Mouse (Mus musculus) stomach, embryonic 16.5 days (tissue): ENCODE measurements around the gene Mprip. TPM values are rescaled to one million over a fixed set of nuclear protein-coding genes. Genes with fewer than 3 reads are reported as not detected.

Experiments
- ATAC-seq: fragments of 200-750 bp; cut with Nextera tagmentation; 2 replicates; pipeline ENCODE4 v1.8.0; 2017; ENCODE audit warnings: moderate number of reproducible peaks, moderate TSS enrichment; ENCODE audit not compliant: insufficient read depth, low FRiP score
- H3K27ac ChIP-seq: fragments of 300-500 bp; sonication (generic); 2 replicates; pipeline ENCODE4 v1.5.1; 2014; ENCODE audit warnings: low read length
- H3K27me3 ChIP-seq: fragments of 300-500 bp; sonication (generic); 2 replicates; pipeline ENCODE4 v1.6.1; 2014; ENCODE audit warnings: low read length, control low read depth, mixed read lengths; ENCODE audit not compliant: control insufficient read depth, insufficient read depth
- H3K36me3 ChIP-seq: fragments of 300-500 bp; sonication (generic); 2 replicates; pipeline ENCODE4 v1.6.1; 2014; ENCODE audit warnings: low read length; ENCODE audit not compliant: control insufficient read depth, insufficient read depth
- H3K4me1 ChIP-seq: fragments of 300-500 bp; sonication (generic); 2 replicates; pipeline ENCODE4 v1.6.1; 2014; ENCODE audit warnings: low read length, control low read depth, mixed read lengths; ENCODE audit not compliant: control insufficient read depth, insufficient read depth
- H3K4me2 ChIP-seq: fragments of 300-500 bp; sonication (generic); 2 replicates; pipeline ENCODE4 v1.6.1; 2014; ENCODE audit warnings: low read depth, low read length, mixed read lengths
- H3K4me3 ChIP-seq: fragments of 300-500 bp; sonication (generic); replicated peaks from 2 replicates; pipeline ENCODE4 v1.5.1; 2014; ENCODE audit warnings: mild to moderate bottlenecking, low read length
- H3K9ac ChIP-seq: fragments of 300-500 bp; sonication (generic); 2 replicates; pipeline ENCODE4 v1.6.1; 2014; ENCODE audit warnings: low read length
- H3K9me3 ChIP-seq: fragments of 300-500 bp; sonication (generic); replicated peaks from 2 replicates; pipeline ENCODE4 v1.6.1; 2016; ENCODE audit warnings: low read length, control low read depth; ENCODE audit not compliant: control insufficient read depth
- WGBS: fragments of 180-500 bp; shearing (Covaris S2); extraction: QIAGEN DNeasy Blood & Tissue Kit; methylation state at CpG from one replicate; pipeline ENCODE4 v1.1.7; 2014; 5-methylcytosine and 5-hydroxymethylcytosine counted together
- polyA plus RNA-seq: library from polyadenylated mRNA; unstranded; fragments of >200 nt; fragmentation: Nextera tagmentation; extraction: Ambion mirVana; gene quantifications from 2 replicates; pipeline ENCODE4 v1.2.1, GENCODE M21; 2015

The Mprip gene
- polyA plus RNA-seq, 1 experiment from 2014 or later: 46.7 TPM

- Histone ChIP-seq H3K27ac (peak overlapping the region; percentile 12; the same call in 1 of the 2 replicates), H3K4me2 (no peak overlapping the region), H3K9ac (no peak overlapping the region), H3K36me3 (no peaks in the 10 kb centered on the region), H3K4me3 (no peak overlapping the region), H3K27me3 (no peaks in the 10 kb centered on the region), H3K4me1 (0 out of 2 replicates have a peak, but pooled peaks cover 2% of the 10 kb centered on the region), H3K9me3 (no peaks in the 10 kb centered on the region)
- ATAC-seq: peak; percentile 17; the same call in 1 of the 2 replicates
- 77% methylated on average over 8 of the region's 8 CpGs for WGBS
These were observed 18.7 kb upstream of the Mprip start for GRCm38 (mm10) chr11:59642420-59642819.

- no peak overlapping the region for H3K4me2 ChIP-seq
- H3K27me3 ChIP-seq: no peaks in the 10 kb centered on the region
- H3K36me3 ChIP-seq: no peaks in the 10 kb centered on the region
- WGBS: 49% methylated on average over 7 of the region's 7 CpGs
- 0 out of 2 replicates have a peak, but pooled peaks cover 2% of the 10 kb centered on the region for H3K4me1 ChIP-seq
- H3K9me3 ChIP-seq: no peaks in the 10 kb centered on the region
- no peak for ATAC-seq
- H3K4me3 ChIP-seq: no peak overlapping the region
- H3K9ac ChIP-seq: no peak overlapping the region
- H3K27ac ChIP-seq: no peak overlapping the region
These were observed 16.1 kb upstream of the Mprip start for GRCm38 (mm10) chr11:59645036-59645435.

GRCm38 (mm10) chr11:59649058-59649457 lies 12.0 kb upstream of the Mprip start:
- no peaks in the 10 kb centered on the region for H3K27me3 ChIP-seq
- H3K9me3 ChIP-seq: no peaks in the 10 kb centered on the region
- H3K4me2 ChIP-seq: no peak overlapping the region
- H3K27ac ChIP-seq: no peak overlapping the region
- H3K4me1 ChIP-seq: no peaks in the 10 kb centered on the region
- no peak overlapping the region for H3K9ac ChIP-seq
- no peak for ATAC-seq
- no peaks in the 10 kb centered on the region for H3K36me3 ChIP-seq
- H3K4me3 ChIP-seq: no peak overlapping the region
- WGBS: 59% methylated on average over 4 of the region's 4 CpGs

- Histone ChIP-seq H3K9me3 (no peaks in the 10 kb centered on the region), H3K4me1 (no peaks in the 10 kb centered on the region), H3K27ac (no peak overlapping the region), H3K4me2 (no peak overlapping the region), H3K4me3 (no peak overlapping the region), H3K9ac (no peak overlapping the region), H3K27me3 (no peaks in the 10 kb centered on the region), H3K36me3 (no peaks in the 10 kb centered on the region)
- no peak for ATAC-seq
- 74% methylated on average over 2 of the region's 2 CpGs for WGBS
These were observed 8.1 kb upstream of the Mprip start for GRCm38 (mm10) chr11:59653003-59653402.

GRCm38 (mm10) chr11:59653547-59653946 lies 7.6 kb upstream of the Mprip start:
- Histone ChIP-seq H3K4me2 (no peak overlapping the region), H3K9me3 (no peaks in the 10 kb centered on the region), H3K36me3 (no peaks in the 10 kb centered on the region), H3K4me3 (no peak overlapping the region), H3K9ac (no peak overlapping the region), H3K4me1 (no peaks in the 10 kb centered on the region), H3K27ac (no peak overlapping the region), H3K27me3 (no peaks in the 10 kb centered on the region)
- no peak for ATAC-seq
- WGBS: 81% methylated on average over 2 of the region's 2 CpGs

- Histone ChIP-seq H3K9me3 (no peaks in the 10 kb centered on the region), H3K27me3 (no peaks in the 10 kb centered on the region), H3K9ac (no peak overlapping the region), H3K4me2 (no peak overlapping the region), H3K27ac (peak overlapping the region; percentile 53), H3K4me1 (no peaks in the 10 kb centered on the region), H3K4me3 (no peak overlapping the region), H3K36me3 (no peaks in the 10 kb centered on the region)
- WGBS: 29% methylated on average over 5 of the region's 5 CpGs
- peak; percentile 81; the same call in 1 of the 2 replicates for ATAC-seq
These were observed 5.8 kb upstream of the Mprip start for GRCm38 (mm10) chr11:59655337-59655736.

GRCm38 (mm10) chr11:59656016-59656415 lies 5.1 kb upstream of the Mprip start:
- no peaks in the 10 kb centered on the region for H3K9me3 ChIP-seq
- H3K4me3 ChIP-seq: no peak overlapping the region
- H3K27ac ChIP-seq: peak overlapping the region; percentile 53
- ATAC-seq: no peak
- no peaks in the 10 kb centered on the region for H3K4me1 ChIP-seq
- WGBS: 50% methylated on average over 7 of the region's 7 CpGs
- no peak overlapping the region for H3K4me2 ChIP-seq
- H3K36me3 ChIP-seq: no peaks in the 10 kb centered on the region
- no peaks in the 10 kb centered on the region for H3K27me3 ChIP-seq
- H3K9ac ChIP-seq: no peak overlapping the region

- peaks cover 28% of the 10 kb centered on the region for H3K4me1 ChIP-seq
- no peak for ATAC-seq
- WGBS: 3% methylated on average over 28 of the region's 28 CpGs
- no peaks in the 10 kb centered on the region for H3K9me3 ChIP-seq
- H3K27me3 ChIP-seq: no peaks in the 10 kb centered on the region
- peak overlapping the region; percentile 71 for H3K4me3 ChIP-seq
- H3K27ac ChIP-seq: peak overlapping the region; percentile 89; the same call in 1 of the 2 replicates
- H3K4me2 ChIP-seq: peak overlapping the region; percentile 73
- peak overlapping the region; percentile 78 for H3K9ac ChIP-seq
- no peaks in the 10 kb centered on the region for H3K36me3 ChIP-seq
These were observed 620 bp downstream of the Mprip start for GRCm38 (mm10) chr11:59661601-59662248.

GRCm38 (mm10) chr11:59662249-59662788 lies 1.2 kb downstream of the Mprip start:
- Histone ChIP-seq H3K4me1 (peaks cover 32% of the 10 kb centered on the region), H3K27me3 (no peaks in the 10 kb centered on the region), H3K36me3 (no peaks in the 10 kb centered on the region), H3K9me3 (no peaks in the 10 kb centered on the region), H3K4me3 (peak overlapping the region; percentile 71), H3K27ac (peak overlapping the region; percentile 89), H3K4me2 (peak overlapping the region; percentile 73), H3K9ac (peak overlapping the region; percentile 90)
- WGBS: under 1% methylated on average over 57 of the region's 82 CpGs
- ATAC-seq: peak; percentile 98
